Mouse (Mus musculus) frontal cortex, adult 2 months (tissue): ENCODE measurements around the gene Adgrg1. TPM values are rescaled to one million over a fixed set of nuclear protein-coding genes. Genes with fewer than 3 reads are reported as not detected.

Source experiments
- DNase-seq, 2 experiments: peaks; one replicate each; pipeline ENCODE4 v3.0.0; 2022; ENCODE audit warnings: low spot score in 1 of 2; ENCODE audit errors: extremely low spot score in 1 of 2
- polyA plus RNA-seq: library from polyadenylated mRNA; depleted of rRNA; stranded (reverse); fragments of >200 nt; gene quantifications from 2 replicates; pipeline ENCODE4 v1.2.3, GENCODE M21; 2012; rRNA removed

Adgrg1 gene
- 127 and 147 TPM in 2 replicates for polyA plus RNA-seq

GRCm38 (mm10) chr8:94974467-94975165 is at the start of gene Adgrg1:
Gene Adgrg1 (plus strand): TSS chr8:94974751.
- DNase-seq, result no peak

- DNase-seq, result no peak
Measured at GRCm38 (mm10) chr8:94928227-94928626, 46.3 kb upstream of the Adgrg1 start.

GRCm38 (mm10) chr8:94933918-94934317 is 40.6 kb upstream of the Adgrg1 start:
- DNase-seq, result no peak

DNA sequence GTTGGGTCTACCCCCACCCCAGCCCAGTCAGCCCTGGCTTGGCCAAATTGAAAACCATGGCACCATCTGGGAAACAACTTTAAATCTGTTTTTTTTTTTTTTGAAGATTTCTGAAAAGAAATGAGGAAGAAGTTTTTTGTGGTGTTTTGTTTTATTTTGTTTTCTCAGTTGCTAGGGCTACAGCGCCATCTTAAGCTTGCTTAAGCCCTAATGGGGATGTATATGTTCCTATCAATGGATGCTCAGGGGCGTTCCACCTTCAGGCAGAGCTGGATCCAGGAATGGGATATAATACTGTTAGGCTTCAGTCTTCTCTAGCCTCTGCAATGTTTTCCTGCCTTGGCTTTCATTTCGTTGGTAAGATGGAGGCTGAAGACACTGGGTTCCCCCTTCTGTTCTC is 39.4 kb upstream of the Adgrg1 start:
- DNase-seq, result no peak

DNA sequence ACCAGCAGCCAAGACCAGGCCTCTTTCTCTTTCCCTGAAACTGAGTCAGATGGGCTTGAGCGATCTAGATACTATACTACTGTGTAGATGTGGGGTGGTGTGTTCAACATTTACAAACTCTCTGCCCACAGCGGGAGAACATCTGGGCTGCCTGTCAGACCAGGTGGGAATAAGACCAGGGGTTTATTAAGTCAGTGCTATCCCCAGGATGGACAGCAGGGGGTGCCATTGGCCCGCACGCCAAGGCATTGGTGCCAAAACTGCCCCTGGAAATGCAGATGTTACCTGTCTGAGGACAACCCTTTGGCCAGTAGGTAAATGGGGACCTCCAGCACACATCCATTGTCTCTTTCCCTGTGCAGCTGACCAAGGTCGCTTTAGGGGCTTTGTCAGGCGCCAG is 32.0 kb upstream of the Adgrg1 start:
- DNase-seq, result peak in 1 of 2 experiments; percentile 77

DNA sequence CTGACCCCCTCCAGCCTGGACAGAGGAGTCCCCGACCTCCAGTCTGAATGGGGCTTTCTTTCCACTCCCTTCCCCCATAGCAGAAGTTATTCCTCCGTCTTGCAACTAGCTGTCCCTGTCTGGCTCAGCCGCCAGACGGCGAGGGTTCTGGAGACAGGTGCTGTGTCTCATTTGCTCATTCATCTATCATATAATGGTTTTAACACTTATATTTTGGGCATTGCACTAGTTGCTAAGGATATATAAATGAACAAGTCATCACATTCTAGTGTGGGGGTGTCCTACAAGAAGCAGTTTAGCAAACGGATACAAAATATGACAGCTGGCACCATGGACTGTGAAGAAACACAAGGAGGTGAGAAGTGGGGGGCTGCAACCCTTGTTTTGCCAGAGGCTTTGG is 29.4 kb upstream of the Adgrg1 start:
- peak; percentile 76 to 81 for DNase-seq

DNA sequence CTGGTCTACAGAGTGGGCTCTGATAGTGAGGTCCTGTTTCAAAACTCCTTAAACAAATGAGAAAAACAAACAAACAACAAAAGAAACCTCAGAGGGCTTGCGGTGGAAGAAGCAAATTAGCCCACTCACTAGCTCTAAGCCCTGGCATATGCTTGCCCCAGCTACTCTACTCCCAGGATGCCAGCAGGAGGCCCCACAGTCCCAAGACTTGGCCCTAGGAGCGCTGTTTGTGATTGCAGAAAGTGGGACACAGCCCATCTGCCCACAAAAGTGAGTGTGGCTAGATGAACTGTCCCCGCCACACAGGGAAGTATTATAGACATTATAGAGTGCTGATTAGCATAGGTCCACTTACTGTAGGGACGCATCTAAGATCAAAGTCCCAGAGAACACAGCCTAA is 26.1 kb upstream of the Adgrg1 start:
- no peak for DNase-seq

GRCm38 (mm10) chr8:94949010-94949409 is 25.5 kb upstream of the Adgrg1 start:
- no peak for DNase-seq

- DNase-seq, result peak; percentile 56 to 90
Measured at GRCm38 (mm10) chr8:94950046-94950445, 24.5 kb upstream of the Adgrg1 start.

DNA sequence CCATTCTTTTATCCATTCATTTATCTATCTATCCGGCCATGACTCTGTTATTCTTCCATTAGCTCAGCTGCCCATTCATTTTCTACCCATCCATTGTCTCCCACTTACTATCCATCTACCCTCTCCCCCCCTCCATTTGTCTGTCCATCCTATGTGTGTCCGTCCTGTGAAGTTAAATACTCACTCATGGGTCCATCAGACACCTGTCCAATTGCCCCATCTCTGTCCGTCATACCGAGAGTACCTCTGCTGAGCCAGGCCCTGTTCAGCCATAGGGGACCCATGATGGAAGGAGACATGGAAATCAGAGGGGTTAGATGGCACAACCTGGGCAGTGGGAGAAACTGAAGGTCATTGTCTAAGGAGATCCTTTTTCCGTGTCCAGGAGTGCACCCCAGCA is 24.1 kb upstream of the Adgrg1 start:
- DNase-seq, result no peak

DNA sequence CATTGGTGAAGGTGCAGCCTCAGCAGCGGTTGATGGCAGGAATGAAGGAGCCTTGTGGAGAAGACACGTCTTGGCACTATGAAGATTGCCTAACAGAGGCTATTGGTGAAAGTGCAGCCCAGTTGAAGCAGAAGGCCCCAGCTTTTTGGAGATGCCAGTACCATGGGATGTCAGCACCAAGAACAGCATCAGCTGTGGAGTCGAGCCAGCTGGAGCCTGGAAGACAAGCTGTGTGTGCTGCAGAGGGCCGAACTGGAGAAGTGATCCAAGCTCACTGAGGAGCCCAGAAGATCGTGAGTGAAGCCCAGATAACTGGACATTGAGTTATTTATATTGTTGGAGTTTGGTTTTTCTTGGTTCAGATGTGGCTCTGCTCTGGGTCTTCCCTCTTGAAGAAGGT is 22.5 kb upstream of the Adgrg1 start:
- no peak for DNase-seq

DNA sequence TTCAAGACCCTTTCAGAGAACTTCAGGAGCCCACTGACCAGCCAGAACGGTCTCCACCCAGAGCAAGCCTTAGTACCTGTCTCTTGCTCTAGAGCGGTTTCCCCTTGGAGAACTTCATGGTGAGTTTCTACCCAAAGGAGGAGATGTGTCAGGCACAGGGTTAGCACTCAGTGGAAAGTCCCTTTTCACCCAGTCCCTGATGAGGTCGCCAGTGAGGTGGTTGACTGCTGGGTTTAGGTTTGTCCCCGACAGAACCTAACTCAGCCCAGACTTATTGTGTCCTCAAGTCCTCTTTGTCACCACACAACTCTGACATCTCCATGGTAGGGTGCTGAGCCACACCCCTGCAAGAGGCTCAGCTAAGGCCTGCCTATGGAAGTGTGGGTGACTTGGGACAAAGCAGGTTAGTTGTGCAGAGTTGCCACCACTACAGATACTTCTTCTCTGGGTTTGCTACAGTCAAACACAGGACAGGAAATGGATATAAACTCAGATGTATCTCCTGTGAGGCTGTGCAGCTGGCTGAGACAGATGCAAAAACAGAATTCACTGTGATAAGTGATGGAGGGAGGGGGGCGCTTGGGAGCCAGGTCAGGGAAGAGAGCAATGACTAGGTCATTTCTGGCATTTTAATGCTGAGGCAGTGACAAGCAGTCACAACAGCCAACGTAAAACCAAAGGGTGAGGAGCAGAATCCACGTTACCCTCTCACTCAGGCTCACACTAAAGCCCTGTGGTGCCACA is 20.8 kb upstream of the Adgrg1 start:
- no peak for DNase-seq

DNA sequence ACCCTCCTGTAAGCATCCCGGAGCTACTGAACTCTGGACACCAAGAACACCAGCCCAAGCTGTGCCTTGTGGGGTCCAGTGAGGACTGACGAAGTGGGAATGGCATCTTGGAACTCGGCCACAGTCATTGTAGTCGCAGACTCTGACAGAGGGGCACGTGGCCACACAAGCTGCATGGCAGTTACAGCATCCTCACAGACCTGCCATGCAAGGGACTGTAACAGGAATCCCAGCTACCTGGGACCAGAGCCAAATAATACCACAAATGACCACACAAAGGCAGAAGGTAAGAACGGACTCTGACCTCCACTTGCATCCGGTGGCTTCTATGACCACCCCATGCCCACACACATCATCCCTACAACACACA is 20.2 kb upstream of the Adgrg1 start:
- no peak for DNase-seq

DNA sequence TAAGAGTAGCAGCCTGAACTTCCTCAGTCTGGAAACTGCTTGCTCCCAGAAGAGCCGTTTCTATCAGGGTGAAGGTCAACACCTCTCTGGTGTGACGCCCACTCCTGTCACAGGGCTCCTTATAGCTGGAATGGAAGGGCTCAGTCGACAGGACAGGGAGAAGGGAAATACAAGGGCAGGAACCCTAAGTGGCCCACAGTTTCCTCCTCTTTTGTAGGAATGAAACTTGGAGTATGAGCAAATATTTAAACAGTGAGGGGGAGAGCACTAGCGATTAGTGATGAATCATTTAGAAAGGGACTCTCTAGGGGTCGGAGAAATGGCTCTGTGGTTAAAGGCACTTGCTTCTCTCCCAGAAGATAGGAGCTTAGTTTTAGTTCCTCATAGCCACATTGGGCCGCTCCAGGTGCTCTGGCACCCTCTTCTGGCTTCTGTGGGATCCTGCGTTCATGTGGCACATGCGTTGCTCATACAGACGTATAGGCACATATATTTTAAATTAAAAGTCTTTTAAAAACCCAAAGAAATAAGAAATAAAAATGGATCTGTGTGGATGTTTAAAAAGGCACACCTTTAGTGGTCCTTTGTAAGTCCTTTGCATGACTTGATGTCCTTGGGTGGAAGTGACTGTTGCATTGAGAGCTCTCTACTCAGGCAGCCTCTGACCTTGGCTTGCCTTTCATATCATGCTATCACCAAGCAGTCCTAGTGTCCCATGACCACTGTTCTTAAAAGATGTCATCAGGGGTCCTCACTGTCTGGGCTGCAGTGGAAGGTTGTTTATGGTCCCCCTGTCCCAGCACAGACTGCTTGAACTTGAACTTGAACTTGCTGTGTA is 19.4 kb upstream of the Adgrg1 start:
- peak in 1 of 2 experiments; percentile 63 for DNase-seq

GRCm38 (mm10) chr8:94956078-94956574 is 18.4 kb upstream of the Adgrg1 start:
- DNase-seq, result no peak

DNA sequence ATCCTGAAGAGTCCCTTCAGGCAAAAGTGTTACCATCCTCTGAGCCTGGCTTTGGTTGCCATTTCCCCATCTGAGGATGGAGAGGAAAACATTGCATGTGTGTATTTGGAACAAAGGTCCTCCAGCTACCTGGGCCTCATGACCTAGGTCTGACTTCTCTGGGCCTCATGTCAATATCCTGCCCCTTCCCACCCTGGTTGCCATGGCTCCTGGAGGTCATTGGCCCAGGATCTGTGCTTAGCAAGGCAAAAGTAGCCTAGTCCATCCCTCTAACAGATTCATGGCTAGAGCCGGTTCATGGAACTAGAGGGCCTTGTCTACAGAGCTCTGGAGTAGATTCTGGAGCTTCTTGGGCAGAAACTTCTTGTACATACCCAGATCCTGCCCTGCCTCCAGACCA is 12.3 kb upstream of the Adgrg1 start:
- no peak for DNase-seq

DNA sequence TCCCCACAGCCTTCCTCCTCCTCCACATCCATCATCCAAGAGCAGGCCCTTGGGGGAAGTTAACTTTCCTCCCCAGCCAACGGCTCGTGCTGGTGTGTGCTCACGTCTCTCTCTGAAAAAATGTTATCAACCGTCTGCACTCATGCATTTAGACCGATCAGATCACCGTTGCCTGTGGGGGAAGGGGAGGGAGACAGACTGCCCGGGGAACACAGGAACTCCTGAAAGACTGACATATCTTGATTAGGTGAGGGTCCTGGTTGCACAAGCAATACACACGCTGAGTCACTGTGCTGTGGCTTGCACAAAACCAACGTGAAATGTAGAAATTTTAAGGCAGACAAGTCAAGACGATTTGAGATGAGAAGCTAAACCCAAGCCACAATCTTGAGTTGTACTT is 9.7 kb upstream of the Adgrg1 start:
- no peak for DNase-seq

- DNase-seq, result peak in 1 of 2 experiments; percentile 63
Measured at GRCm38 (mm10) chr8:94966578-94966977, 8.0 kb upstream of the Adgrg1 start.

DNA sequence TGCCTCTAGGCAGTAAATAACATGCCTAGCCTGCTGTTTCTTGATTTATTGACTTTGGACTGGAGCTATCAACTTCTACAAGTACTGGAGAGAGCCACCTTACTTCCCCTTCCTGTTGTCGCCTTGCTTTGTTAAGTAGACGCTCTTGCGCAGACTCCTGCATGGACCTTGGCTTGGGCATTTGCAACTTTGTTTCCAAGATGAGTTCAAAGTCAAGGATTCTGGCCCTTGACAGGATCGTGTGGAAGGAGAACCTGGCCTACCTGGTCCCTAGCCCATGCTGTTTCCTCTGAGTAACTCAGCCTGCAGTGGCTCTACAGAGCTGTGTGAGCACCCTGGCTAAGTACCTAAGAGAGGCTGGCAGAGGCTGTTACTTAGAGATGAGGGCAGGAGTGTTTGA is 7.5 kb upstream of the Adgrg1 start:
- no peak for DNase-seq

- DNase-seq, result no peak
Measured at GRCm38 (mm10) chr8:94967554-94967953, 7.0 kb upstream of the Adgrg1 start.

- DNase-seq, result no peak
Measured at GRCm38 (mm10) chr8:94973270-94973669, 1.3 kb upstream of the Adgrg1 start.
